Mouse (Mus musculus) adipocyte (in vitro differentiated cells): ENCODE results near the gene Nwd2.

ENCODE experiments used
- DNase-seq: peaks from one replicate; pipeline ENCODE4 v3.0.0-alpha.2; 2016; ENCODE audit warnings: low spot score

The Nwd2 gene

DNA sequence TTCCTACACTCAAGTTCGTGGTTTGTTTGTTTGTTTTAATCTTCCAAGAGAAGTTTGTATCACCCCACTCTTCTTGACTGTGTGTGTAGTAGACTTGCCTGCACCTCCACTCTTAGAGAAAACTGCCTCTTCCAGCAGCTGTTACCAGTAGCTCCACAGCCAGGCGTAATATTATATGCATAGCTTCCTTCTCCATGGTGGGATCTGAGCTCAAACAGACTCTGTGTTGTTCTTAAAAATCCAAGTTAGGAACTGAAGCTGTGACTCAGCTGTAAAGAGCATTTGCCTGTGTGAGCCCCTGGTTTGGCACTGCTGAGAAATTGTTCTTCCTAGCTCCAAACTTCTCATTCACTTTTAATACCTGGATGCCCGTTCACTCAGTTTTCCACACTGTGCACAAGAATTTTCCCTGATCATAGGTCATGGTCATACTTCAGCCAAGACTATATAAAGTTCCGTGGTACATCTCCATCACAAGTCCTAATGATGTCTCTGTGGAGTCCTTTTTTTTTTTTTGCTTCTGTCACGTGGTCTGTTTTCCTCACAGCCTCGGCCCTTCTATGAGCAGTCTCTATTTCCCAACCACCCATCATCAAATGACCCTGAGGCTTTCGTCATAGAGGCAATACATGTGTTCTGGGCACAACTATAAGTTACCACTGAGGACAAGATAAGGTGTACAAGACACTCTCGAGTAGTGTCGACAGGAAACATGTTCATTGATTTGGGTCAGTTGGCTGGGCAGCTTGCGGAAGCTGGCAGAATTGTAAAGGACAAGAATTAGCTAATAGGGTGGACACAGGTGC is 179.7 kb downstream of the Nwd2 start:
- DNase-seq = no peak

DNA sequence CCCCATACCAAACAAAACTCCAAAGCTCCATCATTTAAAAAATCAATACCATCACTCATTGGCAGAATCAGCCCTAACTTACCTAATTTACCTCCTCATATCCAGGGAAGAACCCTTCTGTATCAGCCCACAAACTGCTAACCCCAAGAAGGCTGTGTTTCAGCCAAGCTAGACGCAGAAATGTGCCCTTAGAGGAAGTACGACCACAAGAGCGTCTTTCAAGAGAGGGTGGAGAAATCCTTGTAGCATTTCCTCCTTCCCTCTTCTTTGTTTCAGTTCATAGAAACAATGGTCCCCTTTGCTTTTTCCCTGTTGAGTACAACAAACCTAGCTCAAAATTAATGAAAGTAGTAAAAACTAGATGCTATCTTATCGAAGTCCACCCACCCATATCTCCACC is 182.2 kb downstream of the Nwd2 start:
- no peak for DNase-seq

DNA sequence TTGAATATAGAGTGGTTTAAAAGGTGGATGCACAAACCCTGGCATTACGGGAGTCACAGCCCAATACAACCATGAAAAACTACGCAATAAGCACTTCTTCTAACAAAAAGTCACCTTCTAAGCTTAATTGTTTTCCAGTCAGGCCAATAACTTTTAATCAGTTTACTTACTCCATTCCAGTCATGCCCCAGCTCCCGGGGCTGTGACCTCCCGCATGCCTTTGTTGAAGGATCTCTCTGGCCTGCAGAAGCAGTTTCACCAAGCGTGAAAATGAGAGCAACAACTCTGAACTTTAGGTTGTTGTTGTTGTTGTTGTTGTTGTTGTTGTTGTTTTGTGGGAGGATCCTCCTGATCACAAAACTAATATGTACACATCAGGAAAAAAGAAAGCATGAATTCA is 185.1 kb downstream of the Nwd2 start:
- no peak for DNase-seq

DNA sequence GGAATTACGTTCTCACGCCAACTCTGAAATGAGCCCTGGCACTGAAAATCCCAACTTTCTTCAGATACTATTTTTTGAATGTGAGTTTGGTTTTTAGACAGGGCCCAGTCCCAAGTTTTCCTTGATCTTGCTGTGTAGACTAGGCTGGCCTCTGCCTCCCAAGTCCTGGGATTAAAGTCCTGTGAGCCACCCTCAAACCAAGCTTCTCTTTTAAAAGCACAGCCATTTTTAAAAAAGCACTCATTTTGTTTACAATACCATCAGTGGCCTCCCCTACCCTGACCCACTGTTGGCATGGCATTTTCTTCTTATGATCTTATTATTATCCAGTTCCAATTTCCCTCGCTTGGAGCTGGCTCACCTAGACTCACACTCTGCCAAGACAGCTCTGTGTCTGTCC is 185.5 kb downstream of the Nwd2 start:
- no peak for DNase-seq

DNA sequence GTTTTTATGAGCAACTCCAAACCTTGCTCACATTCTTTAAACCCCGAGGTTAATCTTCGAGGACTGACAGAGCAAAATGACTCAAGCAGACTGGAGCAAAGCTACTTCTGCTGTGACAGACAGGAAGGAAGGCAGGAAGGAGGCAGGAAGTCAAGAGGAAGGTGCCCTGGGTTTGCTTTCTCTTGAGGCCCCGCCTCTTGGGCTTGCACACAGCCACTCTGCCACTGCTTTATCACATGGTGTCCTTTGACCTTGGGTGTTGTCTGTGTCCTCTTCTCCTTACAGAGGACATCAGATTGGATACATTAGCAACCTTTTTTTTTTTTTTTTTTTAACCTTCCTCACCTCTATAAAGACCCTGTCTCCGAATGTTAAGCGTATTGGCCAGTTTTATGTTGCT is 188.2 kb downstream of the Nwd2 start:
- no peak for DNase-seq

DNA sequence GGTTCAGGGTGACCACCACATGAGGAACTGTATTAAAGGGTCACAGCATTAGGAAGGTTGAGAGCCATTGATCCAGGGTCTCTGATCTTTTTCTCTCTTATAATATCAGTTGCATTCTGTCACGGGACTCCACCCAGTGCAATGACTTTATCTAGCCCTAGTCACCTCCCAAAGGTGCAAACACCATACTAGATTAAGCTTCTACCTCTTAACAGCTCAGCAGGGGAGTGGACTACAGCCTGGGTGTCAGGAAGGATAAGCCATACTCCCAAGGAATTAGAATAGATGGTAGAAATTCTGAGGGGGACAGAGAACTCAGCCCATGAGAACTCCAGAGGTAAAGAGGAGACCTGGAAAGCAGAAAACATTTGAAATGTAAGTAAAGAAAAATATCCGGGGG is 188.9 kb downstream of the Nwd2 start:
- DNase-seq = no peak

DNA sequence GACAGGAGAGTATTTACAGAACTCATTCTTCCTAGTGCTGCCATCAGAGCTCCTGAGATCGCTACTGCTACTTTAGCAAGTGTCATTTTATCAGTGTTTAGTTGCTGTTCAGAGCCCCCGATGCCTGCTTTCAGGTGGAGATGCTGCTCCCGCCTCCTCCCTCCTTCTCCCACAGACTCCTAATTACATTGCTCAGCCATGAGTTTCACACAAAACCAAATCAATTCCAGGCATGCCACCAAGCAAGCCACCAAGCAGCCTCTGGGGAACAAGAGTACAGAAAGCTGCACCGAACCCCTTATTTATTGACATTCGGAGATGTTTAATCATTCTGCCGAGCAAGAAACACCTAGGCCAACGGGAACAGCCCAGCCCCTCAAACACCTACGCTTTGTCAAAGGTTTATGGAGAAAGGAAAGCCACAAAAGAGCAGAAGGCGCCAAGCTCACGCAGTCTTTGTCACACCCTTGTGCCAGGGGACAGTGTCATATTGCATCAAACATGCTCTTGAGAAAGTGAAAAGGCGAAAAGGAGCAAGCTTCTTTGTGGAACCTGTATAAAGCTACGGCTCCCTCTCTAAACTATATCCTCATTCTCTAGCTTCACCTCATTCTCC is 191.0 kb downstream of the Nwd2 start:
- no peak for DNase-seq

DNA sequence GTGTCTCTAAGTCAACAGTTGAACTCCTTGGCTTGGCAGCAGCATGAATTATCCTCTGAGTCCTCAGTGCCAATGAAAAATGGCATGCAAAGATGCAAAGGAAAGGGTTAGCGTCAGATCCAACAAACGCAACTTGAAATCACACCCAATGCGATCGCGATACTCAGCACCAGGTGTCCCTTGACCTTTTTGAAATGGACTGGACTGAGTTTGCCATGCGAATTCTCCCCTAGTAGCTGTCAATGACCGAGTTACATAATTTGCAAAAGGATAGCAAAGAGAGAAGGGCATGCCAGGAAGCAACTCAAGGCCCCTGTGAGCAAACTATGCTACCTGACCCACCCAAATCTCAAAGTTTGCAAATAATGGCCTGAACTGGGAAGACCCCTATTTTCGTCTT is 198.2 kb downstream of the Nwd2 start:
- DNase-seq = no peak

DNA sequence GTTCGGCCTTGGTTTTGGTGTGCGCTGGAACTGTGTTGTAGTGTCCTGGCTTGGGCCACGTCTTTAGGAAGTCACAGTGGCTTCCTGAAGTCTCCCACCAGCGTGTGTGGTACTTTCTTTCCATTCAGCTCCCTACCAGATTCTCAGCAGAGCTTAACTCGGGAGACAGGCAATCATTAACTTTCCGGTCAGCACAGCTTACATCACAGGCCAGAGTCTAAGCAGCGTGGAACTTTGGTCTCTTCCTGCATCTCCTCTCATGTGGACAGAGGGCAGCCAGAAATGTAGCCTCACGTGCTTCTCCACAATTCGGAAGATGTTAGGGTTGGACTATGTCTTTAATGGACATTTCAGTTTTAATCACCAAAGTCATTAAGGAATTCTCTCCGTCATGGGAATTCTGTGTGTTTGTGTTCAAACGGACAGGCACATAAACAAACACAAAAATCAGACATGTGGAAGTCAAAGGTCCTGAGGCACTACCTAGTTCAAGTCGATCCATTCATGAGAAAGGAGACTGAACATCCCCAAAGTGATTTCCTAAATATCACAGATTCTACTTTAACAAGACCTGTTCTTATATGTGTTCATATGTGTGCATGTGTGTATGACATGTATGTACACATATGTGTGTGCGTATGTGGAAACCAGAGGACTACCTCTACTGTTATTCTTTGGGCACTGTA is 198.8 kb downstream of the Nwd2 start:
- no peak for DNase-seq

DNA sequence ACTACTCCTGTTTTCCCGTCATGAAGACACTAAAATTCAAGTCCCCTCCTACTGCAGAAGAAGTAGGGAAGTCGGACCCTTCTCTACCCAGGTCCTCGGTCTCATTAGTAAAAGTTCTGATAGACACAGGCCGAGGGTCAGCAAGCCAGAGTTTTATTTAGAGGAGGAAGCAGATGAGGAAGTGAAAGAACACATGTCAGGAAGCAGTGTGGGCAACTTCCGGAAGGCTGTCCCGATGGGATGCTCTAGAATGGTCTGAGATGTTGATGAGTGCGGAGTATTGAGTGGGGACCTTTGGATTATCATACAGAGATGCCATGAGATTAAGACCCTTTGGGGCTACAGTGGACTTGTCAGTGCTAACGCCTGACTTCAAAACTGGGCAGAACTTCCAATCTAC is 210.0 kb downstream of the Nwd2 start:
- no peak for DNase-seq
